ENCODE assay signal across 9 mouse cellular contexts in genomic region chr7:132153725-132154147, GRCm38 (mm10). TPM values are rescaled to one million over a fixed set of nuclear protein-coding genes. Genes with fewer than 3 reads are reported as not detected.
A peak's percentile ranks its signal among the peaks of the same experiment; 100 is the strongest.
DNase-seq lines count a peak whose midpoint lies in the region; ATAC-seq and TF ChIP-seq lines count a peak whose summit lies in the region.
"Had no signal": no experiment of that assay in that cellular context is flagged by ENCODE, and none has a peak within 500 bp of the region (broad histone marks: within the 10 kb centered on the region; RNA-seq: fewer than 3 reads in every experiment).

No protein-coding gene starts in this region.

- ATAC-seq in heart, embryonic 13.5 days (ENCODE audit: extremely low read depth, insufficient number of reproducible peaks, low FRiP score, low TSS enrichment) = no peak
- ATAC-seq in forebrain, embryonic 16.5 days = peak; percentile 74
- ATAC-seq in limb, embryonic 15.5 days (ENCODE audit: insufficient number of reproducible peaks, low FRiP score, low TSS enrichment, low read depth) = no peak

- no peak for TF ChIP-seq CTCF in brain, embryonic 14.5 days (IDR thresholded peaks at IDR 0.05; ENCODE audit: borderline replicate concordance, extremely low read depth, insufficient read depth, insufficient read length)

- no peak overlapping the region for H3K9ac ChIP-seq in heart, embryonic 13.5 days
- H3K9ac ChIP-seq in forebrain, embryonic 16.5 days (replicated peaks; ENCODE audit: low read depth, low read length) = no peak overlapping the region
- H3K9ac ChIP-seq in limb, embryonic 15.5 days = no peak overlapping the region

- no peak for DNase-seq in heart, postnatal 10 days
- DNase-seq in brain, embryonic 14.5 days (ENCODE audit: low read depth) = peak; percentile 79
- no peak for DNase-seq in testis, postnatal 14 days (ENCODE audit: low spot score)
- DNase-seq in urinary bladder, postnatal 4 days (ENCODE audit: low spot score in 2 of 2) = no peak
- no peak for DNase-seq in embryo, embryonic 10.5 days (ENCODE audit: low spot score)

- peak overlapping the region; percentile 49; the same call in 1 of the 2 replicates for H3K4me3 ChIP-seq in heart, embryonic 13.5 days
- H3K4me3 ChIP-seq in forebrain, embryonic 16.5 days (replicated peaks; ENCODE audit: low read length) = peak overlapping the region; percentile 40
- peak overlapping the region; percentile 48 for H3K4me3 ChIP-seq in limb, embryonic 15.5 days

- WGBS in heart, embryonic 13.5 days = 30% methylated on average over 6 of the region's 6 CpGs
- 20% methylated on average over 6 of the region's 6 CpGs for WGBS in forebrain, embryonic 16.5 days
- WGBS in limb, embryonic 15.5 days = 26% methylated on average over 6 of the region's 6 CpGs

- H3K27ac ChIP-seq in heart, embryonic 13.5 days (replicated peaks) = no peak overlapping the region
- H3K27ac ChIP-seq in forebrain, embryonic 16.5 days (ENCODE audit: low read length) = no peak overlapping the region
- peak overlapping the region; percentile 57; the same call in 1 of the 2 replicates for H3K27ac ChIP-seq in limb, embryonic 15.5 days

- H3K27me3 ChIP-seq in heart, embryonic 13.5 days (replicated peaks) = peaks cover 64% of the 10 kb centered on the region
- H3K27me3 ChIP-seq in forebrain, embryonic 16.5 days (replicated peaks; ENCODE audit: control insufficient read depth, insufficient read depth, low read length) = 0 out of 2 replicates have a peak, but pooled peaks cover 3% of the 10 kb centered on the region
- H3K27me3 ChIP-seq in limb, embryonic 15.5 days = peaks cover 34% of the 10 kb centered on the region

- H3K36me3 ChIP-seq in heart, embryonic 13.5 days = no peaks in the 10 kb centered on the region
- H3K36me3 ChIP-seq in forebrain, embryonic 16.5 days (ENCODE audit: control insufficient read depth, insufficient read depth) = no peaks in the 10 kb centered on the region
- no peaks in the 10 kb centered on the region for H3K36me3 ChIP-seq in limb, embryonic 15.5 days

- intact Hi-C loops in heart, postnatal 10 days (cut with DNase I) = no loop called here

- no peaks in the 10 kb centered on the region for H3K9me3 ChIP-seq in heart, embryonic 13.5 days
- no peaks in the 10 kb centered on the region for H3K9me3 ChIP-seq in forebrain, embryonic 16.5 days (ENCODE audit: control insufficient read depth, low read length)
- no peaks in the 10 kb centered on the region for H3K9me3 ChIP-seq in limb, embryonic 15.5 days

- peaks cover 11% of the 10 kb centered on the region for H3K4me1 ChIP-seq in heart, embryonic 13.5 days
- peaks cover 47% of the 10 kb centered on the region for H3K4me1 ChIP-seq in forebrain, embryonic 16.5 days (replicated peaks; ENCODE audit: control insufficient read depth, insufficient read depth, low read length)
- H3K4me1 ChIP-seq in limb, embryonic 15.5 days = peaks cover 17% of the 10 kb centered on the region

- H3K4me2 ChIP-seq in heart, embryonic 13.5 days = peak overlapping the region; percentile 71
- H3K4me2 ChIP-seq in forebrain, embryonic 16.5 days (ENCODE audit: low read length) = peak overlapping the region; percentile 66
- H3K4me2 ChIP-seq in limb, embryonic 15.5 days = peak overlapping the region; percentile 86

- no peak for TF ChIP-seq POLR2A in brain, embryonic 14.5 days (IDR thresholded peaks at IDR 0.05; ENCODE audit: borderline replicate concordance, extremely low read depth, insufficient read depth, insufficient read length, poor library complexity, severe bottlenecking)

RNA-seq across cellular contexts. Expression of gene Cpxm2, which starts 0.8 kb away (rescaled TPM):
- 0.17 and 0.34 TPM in 2 replicates for polyA plus RNA-seq in heart, embryonic 13.5 days (2015; fragmentation: Nextera tagmentation; extraction: Ambion mirVana)
- total RNA-seq in heart, postnatal 10 days (2021) = 1 to 10 TPM; 1.4 to 1.5 TPM
- polyA plus RNA-seq in brain, embryonic 14.5 days (2012; rRNA removed) = 1.4 and 3.1 TPM in 2 replicates
- 1.5 and 3.0 TPM in 2 replicates for polyA plus RNA-seq in forebrain, embryonic 16.5 days (2015; fragmentation: Nextera tagmentation; extraction: Ambion mirVana)
- polyA plus RNA-seq in limb, embryonic 15.5 days (2015; fragmentation: Nextera tagmentation; extraction: Ambion mirVana) = 64.4 and 79.0 TPM in 2 replicates
- total RNA-seq: common myeloid progenitor, adult 5-6 weeks had no signal

Comparison
In these comparisons a context has a peak if more than half of its experiments do, and no peak if none do; other contexts are left out.
1. RNA of gene Cpxm2, which starts 0.8 kb away (polyA plus RNA-seq): 64.4 to 79.0 TPM in limb, embryonic 15.5 days; 1.4 to 3.1 TPM in brain, embryonic 14.5 days, 1.5 to 3.0 TPM in forebrain, embryonic 16.5 days and 0.17 to 0.34 TPM in heart, embryonic 13.5 days; every median in the first group is over 10 times any median in the second.
2. Peak in every context shown above with its lines, with median percentiles within 50 percentile points of each other: H3K4me2 ChIP-seq and H3K4me3 ChIP-seq.